In genomic region chr9:22226846-22227245, GRCm38 (mm10) we compare ENCODE assay signal across 8 mouse cellular contexts. TPM values are rescaled to one million over a fixed set of nuclear protein-coding genes. Genes with fewer than 3 reads are reported as not detected.
DNase-seq lines count a peak whose midpoint lies in the region.

No protein-coding gene starts in this region.

- peak; percentile 20 for DNase-seq in 3T3-L1 (ENCODE audit: low read depth, low spot score)
- peak; percentile 84 for DNase-seq in R1 (ENCODE audit: low read depth, low spot score)
- DNase-seq in heart, adult 8-10 months (ENCODE audit: low spot score): peak; percentile 65
- DNase-seq in kidney, postnatal 36 days: peak; percentile 51 to 60
- DNase-seq in urinary bladder, postnatal 14 days (ENCODE audit: low spot score): peak; percentile 83
- DNase-seq in right cerebral cortex, postnatal 10 days (ENCODE audit: low spot score in 2 of 2): no peak
- DNase-seq in layer of hippocampus, postnatal 25 days (ENCODE audit: extremely low spot score in 1 of 2, low spot score in 1 of 2): no peak
- no peak for DNase-seq in layer of hippocampus, postnatal 14 days (ENCODE audit: low spot score in 2 of 2)

RNA-seq across cellular contexts. Expression of gene Zfp809, which starts 1.3 kb away (rescaled TPM):
- 10 to 100 TPM; 23.0 to 29.1 (median 28.4) TPM for total RNA-seq in heart, adult 8-10 months (2022)
- 10 to 100 TPM; 19.7 to 22.7 TPM for total RNA-seq in layer of hippocampus, postnatal 25 days (2021)
- 10 to 100 TPM; 19.2 to 20.6 TPM for total RNA-seq in layer of hippocampus, postnatal 14 days (2021)

RNA-seq across cellular contexts. Expression of gene Zfp599, which starts 32.8 kb away (rescaled TPM):
- under 1 TPM; 0.08 to 0.49 (median 0.22) TPM for total RNA-seq in heart, adult 8-10 months (2022)
- total RNA-seq in layer of hippocampus, postnatal 25 days (2021): 1 to 10 TPM; 5.0 to 5.5 TPM
- 1 to 10 TPM; 4.8 to 5.2 TPM for total RNA-seq in layer of hippocampus, postnatal 14 days (2021)

RNA-seq across cellular contexts. Expression of gene Zfp872, which starts 39.0 kb away (rescaled TPM):
- total RNA-seq in heart, adult 8-10 months (2022): under 1 TPM in 3 of 4 experiments, not detected in 1; 0.09 to 0.16 (median 0.16) TPM
- total RNA-seq in layer of hippocampus, postnatal 25 days (2021): not detected
- total RNA-seq in layer of hippocampus, postnatal 14 days (2021): under 1 TPM; 0.12 TPM

Comparison
In these comparisons a context has a peak if more than half of its experiments do, and no peak if none do; other contexts are left out.
1. DNase-seq: peak in 3T3-L1 (single experiment), R1 (single experiment), heart, adult 8-10 months (single experiment), kidney, postnatal 36 days (2 of 2) and urinary bladder, postnatal 14 days (single experiment); none in right cerebral cortex, postnatal 10 days (0 of 2), layer of hippocampus, postnatal 25 days (0 of 2) and layer of hippocampus, postnatal 14 days (0 of 2).